Mouse (Mus musculus): ENCODE data around the gene Olfr781.
"Not testable (repeated sequence)": the region's sequence is repeated elsewhere in the genome, so short reads cannot be mapped to it uniquely, and the experiment has no call there.

The Olfr781 gene

DNA sequence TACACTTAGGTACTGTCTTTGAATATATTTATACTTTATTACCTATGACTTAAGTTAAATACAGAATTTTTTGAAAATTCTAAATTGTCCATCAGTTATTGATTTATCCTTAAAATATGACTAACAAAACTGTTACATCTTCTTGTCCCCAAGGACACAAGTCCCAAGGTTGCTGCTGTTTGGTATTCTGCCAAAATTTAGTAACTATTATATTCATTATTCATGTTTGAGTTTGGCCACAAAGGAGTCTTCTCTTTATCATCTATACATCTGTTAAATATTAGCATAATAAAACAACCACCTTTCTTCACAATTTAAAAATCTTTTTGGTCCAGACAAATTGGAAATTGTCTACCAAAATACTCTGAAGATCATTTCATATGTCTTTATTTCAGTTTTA is at the start of gene Olfr781:
Gene Olfr781 (plus strand): TSS at position 301 of the 400 bp plus-strand sequence.
- DNase-seq (ENCODE audit: low read depth in 1 of 2, low spot score in 2 of 2) = no peak

DNA sequence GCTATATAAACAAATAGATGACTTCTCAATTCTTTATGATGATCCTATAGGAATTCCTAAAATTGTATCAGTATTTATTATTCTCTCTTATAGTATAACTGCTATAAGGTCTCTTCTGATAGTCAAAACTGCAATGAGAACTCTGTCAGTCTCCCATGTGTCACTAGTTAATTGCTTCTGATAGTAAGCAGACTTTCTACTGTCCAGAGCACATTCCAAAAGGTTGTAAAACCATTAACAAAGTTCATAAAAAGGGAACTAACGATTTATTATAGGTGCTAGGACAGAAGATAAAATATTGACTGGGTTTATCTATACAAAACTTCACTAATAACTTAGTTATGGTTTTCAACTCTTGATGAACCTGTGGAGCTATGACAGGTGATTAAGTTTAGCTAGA is 15.7 kb upstream of the Olfr781 start:
- DNase-seq (ENCODE audit: low read depth in 1 of 2, low spot score in 2 of 2) = not testable (repeated sequence)

DNA sequence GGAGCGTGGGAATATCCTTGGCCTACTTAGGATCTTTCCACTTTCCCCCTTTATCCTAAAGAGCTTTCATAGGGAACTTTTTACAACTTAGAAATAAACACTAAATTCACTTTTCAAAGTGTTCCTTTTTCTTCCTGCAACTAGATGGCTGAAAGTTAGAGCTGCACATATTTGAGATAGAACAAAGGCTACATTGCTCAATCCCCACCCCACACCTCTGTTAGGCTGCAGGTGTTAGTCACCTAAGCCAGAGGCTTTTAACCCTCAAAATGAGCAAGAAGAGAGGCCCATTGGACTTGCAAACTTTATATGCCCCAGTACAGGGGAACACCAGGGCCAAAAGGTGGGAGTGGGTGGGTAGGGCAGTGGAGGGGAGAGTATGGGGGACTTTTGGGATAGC is 15.1 kb upstream of the Olfr781 start:
- DNase-seq (ENCODE audit: low read depth in 1 of 2, low spot score in 2 of 2) = not testable (repeated sequence)

DNA sequence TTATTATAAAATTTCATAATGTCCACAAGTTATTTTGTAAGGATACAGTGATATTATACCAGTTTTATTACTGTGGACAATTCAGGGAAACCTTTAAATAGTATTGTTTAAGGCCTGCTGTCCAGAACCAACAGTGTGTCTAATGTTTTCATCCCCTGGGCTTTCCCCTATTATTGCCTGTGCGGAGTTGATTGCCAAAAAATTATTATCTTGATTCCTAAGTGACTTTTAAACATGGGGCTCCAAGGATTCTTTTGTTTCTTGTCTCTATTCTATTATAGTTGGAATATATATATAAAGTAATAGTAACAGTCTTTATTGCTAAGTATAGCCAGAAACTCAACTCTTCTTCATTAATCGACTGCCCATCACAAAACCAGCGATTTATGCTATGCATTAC is 10.8 kb upstream of the Olfr781 start, which contains the start of gene Olfr780:
Gene Olfr780 (plus strand): TSS at position 301 of the 400 bp plus-strand sequence.
- DNase-seq (ENCODE audit: low read depth in 1 of 2, low spot score in 2 of 2) = no peak

DNA sequence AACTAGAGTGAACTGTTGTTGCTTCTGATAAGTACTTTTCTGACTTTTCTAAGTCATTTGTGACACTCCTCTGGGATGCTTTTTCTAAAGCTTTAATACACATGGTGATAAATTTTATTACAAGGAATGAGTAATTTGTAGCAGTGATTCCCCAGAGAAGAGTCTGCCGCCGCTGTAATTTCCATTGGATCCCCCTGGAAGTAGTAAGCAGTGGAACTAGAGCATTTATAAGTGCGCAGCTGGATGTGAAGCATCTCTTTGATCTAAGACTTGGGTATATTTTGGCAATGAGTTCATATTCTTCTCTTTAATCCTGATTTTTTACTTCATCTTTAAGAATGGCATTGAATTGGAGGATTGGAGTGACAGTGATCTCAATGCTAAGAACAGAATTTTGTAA is 19.9 kb downstream of the Olfr781 start, which contains the start of gene Olfr782:
Gene Olfr782 (plus strand): TSS at position 301 of the 400 bp plus-strand sequence.
- no peak for DNase-seq (ENCODE audit: low read depth in 1 of 2, low spot score in 2 of 2)

DNA sequence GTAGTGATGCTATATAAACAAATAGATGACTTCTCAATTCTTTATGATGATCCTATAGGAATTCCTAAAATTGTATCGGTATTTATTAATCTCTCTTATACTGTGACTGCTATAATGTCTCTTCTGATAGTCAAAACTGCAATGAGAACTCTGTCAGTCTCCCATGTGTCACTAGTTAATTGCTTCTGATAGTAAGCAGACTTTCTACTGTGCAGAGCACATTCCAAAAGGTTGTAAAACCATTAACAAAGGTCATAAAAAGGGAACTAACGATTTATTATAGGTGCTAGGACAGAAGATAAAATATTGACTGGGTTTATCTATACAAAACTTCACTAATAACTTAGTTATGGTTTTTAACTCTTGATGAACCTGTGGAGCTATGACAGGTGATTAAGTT is 23.8 kb downstream of the Olfr781 start:
- DNase-seq (ENCODE audit: low read depth in 1 of 2, low spot score in 2 of 2) = not testable (repeated sequence)

DNA sequence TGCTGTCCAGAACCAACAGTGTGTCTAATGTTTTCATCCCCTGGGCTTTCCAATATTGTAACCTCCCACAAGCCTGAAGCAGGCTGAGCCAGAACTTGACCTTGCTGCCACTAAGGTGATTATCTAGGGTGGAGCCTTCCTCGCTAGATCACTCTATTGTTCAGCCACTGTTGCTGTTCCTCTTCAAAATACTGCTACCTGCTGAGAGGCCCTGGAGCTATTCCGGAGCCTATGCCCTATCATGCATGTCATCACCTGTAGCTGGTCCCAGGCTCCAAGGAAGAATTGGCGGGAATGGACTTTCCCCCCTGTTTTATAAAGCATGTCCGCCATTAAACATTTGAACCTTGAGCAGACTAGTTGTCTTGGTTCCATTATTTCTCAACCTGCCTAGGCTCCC is 27.8 kb downstream of the Olfr781 start:
- DNase-seq (ENCODE audit: low read depth in 1 of 2, low spot score in 2 of 2) = not testable (repeated sequence)

DNA sequence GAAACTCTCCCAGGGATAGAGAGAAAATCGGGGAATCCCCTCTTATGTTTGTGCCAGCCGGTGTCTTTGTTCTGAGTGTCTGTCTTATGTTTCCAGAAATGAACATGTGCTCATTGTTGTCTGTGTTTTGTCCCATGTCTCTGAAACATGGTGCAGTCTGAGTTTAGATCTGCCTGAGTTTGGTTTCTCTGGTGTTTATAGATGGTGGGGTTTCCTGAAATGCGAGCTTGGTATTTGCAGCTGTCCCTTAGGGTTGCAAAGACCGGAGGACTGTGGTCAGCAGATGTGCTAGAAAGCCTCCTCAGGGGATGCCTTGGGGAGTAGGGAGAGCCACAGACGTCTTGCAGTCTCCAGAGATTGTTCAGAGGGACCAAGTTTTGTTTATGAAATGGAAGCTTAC is 28.7 kb downstream of the Olfr781 start:
- no peak for DNase-seq (ENCODE audit: low read depth in 1 of 2, low spot score in 2 of 2)

DNA sequence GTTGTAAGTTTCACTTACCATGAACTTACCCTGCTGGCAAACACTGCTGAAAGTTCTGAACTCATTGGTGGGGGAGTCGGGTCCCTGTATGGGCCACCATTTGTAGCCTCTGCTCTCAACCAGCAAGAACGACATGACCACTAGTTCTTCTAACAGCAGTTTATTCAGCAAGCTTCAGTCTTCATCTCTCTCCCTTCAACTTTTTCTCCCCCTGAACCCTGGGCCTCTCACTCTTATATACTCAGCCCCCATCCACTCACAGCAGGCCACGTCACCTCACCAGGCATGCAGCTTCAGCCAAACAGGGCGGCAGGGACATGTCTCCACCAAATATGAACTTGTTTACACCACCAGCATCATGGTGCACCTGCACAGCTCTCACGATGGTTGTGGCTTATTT is 45.4 kb downstream of the Olfr781 start:
- DNase-seq (ENCODE audit: low read depth in 1 of 2, low spot score in 2 of 2) = not testable (repeated sequence)

Data from monocyte, adult 2 months (primary cell).